Mouse (Mus musculus) megakaryocyte, embryonic 14.5 days (primary cell): ENCODE data around the gene Miox. TPM values are rescaled to one million over a fixed set of nuclear protein-coding genes. Genes with fewer than 3 reads are reported as not detected.

Experiments used
- H3K27me3 ChIP-seq: replicated peaks from 2 replicates; pipeline ENCODE3; 2012; ENCODE audit warnings: inconsistent platforms
- H3K36me3 ChIP-seq: replicated peaks from 2 replicates; pipeline ENCODE3; 2012; ENCODE audit warnings: low read length, inconsistent platforms, mixed read lengths
- H3K4me1 ChIP-seq: 2 replicates; pipeline ENCODE4 v1.6.1; 2012; ENCODE audit warnings: inconsistent platforms
- H3K4me3 ChIP-seq: replicated peaks from 2 replicates; pipeline ENCODE3; 2012; ENCODE audit warnings: moderate library complexity, mild to moderate bottlenecking, inconsistent platforms
- H3K9me3 ChIP-seq: 2 replicates; pipeline ENCODE4 v1.6.1; 2012; ENCODE audit warnings: inconsistent platforms
- FLI1 ChIP-seq: IDR thresholded peaks from 2 replicates; pipeline ENCODE4 v1.6.1; 2012; ENCODE audit warnings: low read length, inconsistent platforms, mixed read lengths
- GATA1 ChIP-seq: IDR thresholded peaks from 3 replicates; pipeline ENCODE4 v1.6.1; 2012; ENCODE audit warnings: mixed read lengths, low read length, inconsistent platforms, borderline replicate concordance
- polyA plus RNA-seq: library from polyadenylated mRNA; stranded (reverse); fragments of >175 nt; gene quantifications from 2 replicates; pipeline ENCODE4 v1.2.3, GENCODE M21; 2012; ENCODE audit warnings: low replicate concordance; ENCODE audit not compliant: insufficient read depth

Gene Miox
- polyA plus RNA-seq, 1 experiment = not detected

GRCm38 (mm10) chr15:89355241-89356187 lies 21.3 kb downstream of the Miox start, which contains the start of the genes Lmf2 and Ncaph2:
Lmf2 (minus strand) TSS chr15:89355659.
Ncaph2 (plus strand) TSS chr15:89355719.
- Histone ChIP-seq H3K4me3 (peak within 1 kb of the TSS; percentile 96), H3K36me3 (peaks cover 67% of the 10 kb centered on the region), H3K9me3 (no peaks in the 10 kb centered on the region), H3K27me3 (no peaks in the 10 kb centered on the region), H3K4me1 (peaks cover 45% of the 10 kb centered on the region)
- TF ChIP-seq GATA1 (no peak), FLI1 (peak; percentile 54; the same call in 1 of the 2 replicates)

- H3K4me3 ChIP-seq = peak overlapping the region; percentile 96
- peaks cover 67% of the 10 kb centered on the region for H3K36me3 ChIP-seq
- H3K4me1 ChIP-seq = peaks cover 45% of the 10 kb centered on the region
Measured at GRCm38 (mm10) chr15:89356372-89356771, 22.2 kb downstream of the Miox start.

DNA sequence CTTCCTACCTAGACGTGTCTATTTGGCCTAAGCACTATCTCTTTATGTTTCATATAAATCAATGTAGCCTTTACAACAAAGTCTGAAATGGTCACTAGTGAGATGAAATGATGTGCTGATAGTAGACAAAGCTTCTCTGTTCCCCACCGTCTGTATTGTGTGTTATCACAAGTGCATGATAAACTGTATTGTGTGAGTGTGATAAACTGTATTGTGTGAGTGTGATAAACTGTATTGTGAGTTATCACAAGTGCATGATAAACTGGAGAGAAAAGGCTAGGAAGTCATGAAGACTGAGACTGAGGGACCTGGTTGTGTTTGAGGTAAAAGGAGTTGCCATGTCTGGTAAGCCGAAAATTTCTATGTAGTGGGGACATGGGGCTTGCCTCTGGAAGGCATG lies 24.6 kb downstream of the Miox start:
- Histone ChIP-seq H3K9me3 (no peaks in the 10 kb centered on the region), H3K27me3 (no peaks in the 10 kb centered on the region), H3K36me3 (peaks cover 67% of the 10 kb centered on the region), H3K4me3 (no peak overlapping the region), H3K4me1 (peaks cover 38% of the 10 kb centered on the region)
- TF ChIP-seq GATA1 (no peak), FLI1 (no peak)

More at GRCm38 (mm10) chr15:89356372-89356771, 22.2 kb downstream of the Miox start:
- H3K27me3 ChIP-seq = no peaks in the 10 kb centered on the region
- H3K9me3 ChIP-seq = no peaks in the 10 kb centered on the region
- TF ChIP-seq GATA1 (no peak), FLI1 (no peak)

DNA sequence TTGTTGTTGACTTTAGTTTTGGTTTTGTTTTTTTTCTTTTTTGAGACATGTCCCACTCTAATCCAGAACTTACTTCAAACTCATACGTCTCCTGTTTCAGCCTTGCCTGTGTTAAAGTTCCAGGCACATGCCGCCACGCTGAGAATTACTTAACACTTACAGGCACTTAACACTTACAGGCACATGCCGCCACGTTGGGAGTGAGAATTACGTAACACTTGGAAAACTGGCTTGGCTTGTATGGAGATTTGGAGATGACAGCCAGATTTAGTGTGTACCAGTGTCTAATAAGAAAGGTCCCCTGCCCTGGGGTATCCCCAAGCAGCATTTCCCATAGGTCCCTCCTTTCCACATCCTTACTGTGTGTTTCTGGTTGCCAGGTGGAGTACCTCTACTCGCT lies 28.9 kb downstream of the Miox start:
- Histone ChIP-seq H3K4me1 (peaks cover 12% of the 10 kb centered on the region), H3K4me3 (no peak overlapping the region), H3K36me3 (peaks cover 98% of the 10 kb centered on the region), H3K27me3 (no peaks in the 10 kb centered on the region), H3K9me3 (no peaks in the 10 kb centered on the region)
- TF ChIP-seq GATA1 = no peak
- TF ChIP-seq FLI1 = no peak

DNA sequence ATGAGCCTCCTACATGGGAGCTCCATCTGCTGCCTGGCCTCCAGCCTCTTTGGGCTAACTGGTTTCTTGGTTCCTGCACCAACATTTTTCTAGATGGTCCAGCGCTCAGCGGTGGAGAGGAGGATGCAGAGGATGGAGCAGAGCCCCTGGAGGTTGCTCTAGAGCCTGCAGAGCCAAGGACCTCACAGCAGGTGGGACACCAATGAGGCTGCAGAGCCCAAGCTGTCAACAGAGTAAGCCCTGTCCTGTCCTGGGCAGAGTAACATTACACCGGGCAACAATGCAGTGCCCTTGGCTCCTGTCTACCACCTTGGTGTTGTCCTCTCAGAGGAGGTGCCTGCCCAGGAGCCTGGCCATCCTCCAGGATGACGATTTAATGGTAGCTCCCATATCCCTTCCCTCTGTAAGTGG lies 30.9 kb downstream of the Miox start:
- TF ChIP-seq FLI1 (no peak), GATA1 (no peak)
- H3K36me3 ChIP-seq = peaks cover 100% of the 10 kb centered on the region
- no peaks in the 10 kb centered on the region for H3K27me3 ChIP-seq

GRCm38 (mm10) chr15:89372068-89372467 lies 37.9 kb downstream of the Miox start:
- peaks cover 58% of the 10 kb centered on the region for H3K36me3 ChIP-seq
- peak overlapping the region; percentile 14 for H3K4me3 ChIP-seq
- peaks cover 2% of the 10 kb centered on the region for H3K27me3 ChIP-seq
- no peak for TF ChIP-seq GATA1
- H3K9me3 ChIP-seq = no peaks in the 10 kb centered on the region
- H3K4me1 ChIP-seq = peaks cover 55% of the 10 kb centered on the region

More for the DNA sequence above, 30.9 kb downstream of the Miox start:
- H3K4me3 ChIP-seq = no peak overlapping the region
- no peaks in the 10 kb centered on the region for H3K9me3 ChIP-seq
- H3K4me1 ChIP-seq = no peaks in the 10 kb centered on the region; the same call in 1 of the 2 replicates

- H3K36me3 ChIP-seq = peaks cover 53% of the 10 kb centered on the region
- TF ChIP-seq FLI1 = no peak
- TF ChIP-seq GATA1 = no peak
- H3K4me1 ChIP-seq = peaks cover 55% of the 10 kb centered on the region
- H3K4me3 ChIP-seq = peak overlapping the region; percentile 99
- no peaks in the 10 kb centered on the region for H3K9me3 ChIP-seq
- H3K27me3 ChIP-seq = peaks cover 7% of the 10 kb centered on the region
Measured at GRCm38 (mm10) chr15:89372536-89372935, 38.3 kb downstream of the Miox start.

DNA sequence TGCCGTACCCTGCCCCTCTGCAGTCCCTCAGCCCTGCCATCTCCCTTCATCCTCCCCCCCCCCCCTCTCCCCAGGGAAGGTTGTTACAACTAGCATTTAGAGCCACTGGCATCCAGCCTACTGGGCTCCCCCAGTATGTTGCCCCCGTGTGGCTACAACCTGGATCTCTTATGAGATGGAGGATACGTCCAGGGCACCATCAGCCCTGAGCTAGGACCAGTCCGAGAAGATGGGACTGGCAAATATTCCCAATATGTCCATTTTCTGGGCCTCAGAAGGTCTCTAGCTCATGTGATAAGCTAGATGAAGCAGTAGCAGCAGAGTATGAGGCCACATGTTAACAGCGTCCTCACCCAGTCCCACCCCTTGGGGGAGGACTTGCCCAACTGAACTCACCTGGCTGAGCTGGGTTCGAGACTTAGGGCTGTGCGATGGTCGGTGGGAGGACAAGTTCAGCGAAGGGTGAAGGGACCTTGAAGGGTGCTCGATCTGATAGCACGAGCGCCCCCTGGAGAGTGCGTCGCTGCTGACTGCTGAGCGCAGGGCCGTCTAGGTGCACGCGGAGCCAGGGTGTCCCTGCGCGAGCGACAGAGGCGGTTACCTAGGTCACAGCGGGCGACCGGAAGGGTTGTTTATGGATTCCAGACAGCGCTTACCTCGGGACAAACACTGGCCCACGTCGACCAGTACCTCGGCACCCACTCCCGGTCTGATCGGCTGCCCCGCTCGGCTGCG lies 39.0 kb downstream of the Miox start:
- peaks cover 60% of the 10 kb centered on the region for H3K4me1 ChIP-seq
- H3K36me3 ChIP-seq = peaks cover 47% of the 10 kb centered on the region
- H3K9me3 ChIP-seq = no peaks in the 10 kb centered on the region
- peak overlapping the region; percentile 99 for H3K4me3 ChIP-seq
- peaks cover 13% of the 10 kb centered on the region for H3K27me3 ChIP-seq
- TF ChIP-seq FLI1 (no peak), GATA1 (0 out of 3 replicates have a peak, but pooled peaks have one; percentile 12)

- Histone ChIP-seq H3K9me3 (no peaks in the 10 kb centered on the region), H3K36me3 (peaks cover 41% of the 10 kb centered on the region), H3K4me1 (peaks cover 66% of the 10 kb centered on the region), H3K27me3 (peaks cover 20% of the 10 kb centered on the region), H3K4me3 (peak within 1 kb of the TSS; percentile 99)
- no peak for TF ChIP-seq FLI1
- no peak for TF ChIP-seq GATA1
Measured at GRCm38 (mm10) chr15:89373762-89374248, 39.6 kb downstream of the Miox start, which contains the start of gene Sco2. Sco2 (minus strand) TSS chr15:89373846.
